Mouse (Mus musculus) cerebral cortex, adult 2 months (tissue): ENCODE measurements around the gene Six3.

Experiments
- WGBS: fragments of 180-500 bp; shearing (Covaris S2); methylation state at CpG from one replicate; pipeline ENCODE4 v1.1.7; 2018; 5-methylcytosine and 5-hydroxymethylcytosine counted together

Gene Six3

DNA sequence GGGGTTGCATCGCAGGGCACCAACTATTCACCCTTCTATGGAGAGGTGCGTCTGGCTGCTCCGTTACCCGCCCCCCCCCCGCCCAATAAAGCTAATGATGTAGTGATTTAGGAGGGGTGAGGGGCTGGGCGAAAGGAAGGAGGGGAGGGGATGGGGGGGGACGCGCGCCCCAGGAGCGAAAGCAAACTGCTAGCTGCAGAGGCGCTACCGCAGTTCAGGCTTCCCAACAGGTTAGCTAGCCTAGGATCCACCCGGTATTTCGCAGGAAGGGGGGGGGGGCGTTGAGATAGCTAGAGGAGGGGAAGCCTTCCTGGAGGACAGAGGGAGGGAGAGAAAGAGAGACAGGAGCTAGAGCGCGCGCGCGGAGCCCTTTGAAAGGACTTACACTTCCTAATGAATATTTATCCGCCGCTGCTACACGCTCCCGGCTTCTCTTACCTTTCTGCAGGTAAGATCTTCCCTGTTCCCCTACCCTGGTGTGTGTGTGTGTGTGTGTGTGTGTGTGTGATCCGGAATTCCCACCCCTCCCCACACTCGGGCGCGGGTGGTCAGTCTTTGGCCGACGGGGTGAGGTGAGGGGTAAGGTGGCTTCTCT lies at the start of gene Six3:
Gene Six3, plus strand, starts transcription at position 343 of the 595 bp plus-strand sequence.
- WGBS = 3% methylated on average over 29 of the region's 30 CpGs

DNA sequence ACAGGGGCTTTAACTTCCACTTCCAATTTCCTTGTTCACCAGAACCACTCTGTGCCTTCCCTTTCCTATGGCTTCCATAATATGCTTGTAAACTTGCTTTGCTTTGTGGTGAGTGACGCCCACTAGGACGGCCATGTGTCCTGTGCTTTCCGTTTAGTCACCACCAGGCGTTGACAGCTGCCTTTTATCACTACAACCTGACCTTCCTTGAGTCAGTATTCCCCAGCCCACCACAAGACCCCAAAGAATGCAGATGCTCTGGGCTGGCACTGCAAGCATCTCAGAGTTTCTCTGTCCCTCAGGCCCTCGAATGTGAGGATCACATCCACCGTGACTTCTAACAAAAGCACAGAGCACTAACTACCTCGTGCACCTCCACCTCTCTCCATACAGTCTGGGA lies 49.3 kb upstream of the Six3 start:
- 80% methylated on average over 7 of the region's 7 CpGs for WGBS

DNA sequence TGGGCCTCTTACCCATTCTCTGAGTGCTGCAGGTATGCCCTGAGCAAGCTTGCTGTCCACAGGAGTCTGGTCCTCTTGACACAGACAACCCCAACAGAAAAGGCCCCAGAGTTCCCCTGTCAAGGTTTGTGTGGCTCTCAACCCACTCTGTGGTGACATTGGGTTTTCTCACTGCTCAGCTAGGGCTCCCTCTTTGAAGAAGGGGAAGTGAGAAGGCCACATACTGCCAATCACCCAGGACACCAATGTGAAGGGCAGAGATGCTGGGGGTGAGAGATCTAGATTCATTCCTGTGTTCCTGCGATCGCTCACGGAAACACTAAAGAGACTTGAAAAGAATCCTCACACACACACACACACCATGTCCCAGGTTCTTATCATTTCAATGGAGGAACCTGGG lies 39.4 kb upstream of the Six3 start:
- WGBS = 96% methylated on average over 3 of the region's 3 CpGs

DNA sequence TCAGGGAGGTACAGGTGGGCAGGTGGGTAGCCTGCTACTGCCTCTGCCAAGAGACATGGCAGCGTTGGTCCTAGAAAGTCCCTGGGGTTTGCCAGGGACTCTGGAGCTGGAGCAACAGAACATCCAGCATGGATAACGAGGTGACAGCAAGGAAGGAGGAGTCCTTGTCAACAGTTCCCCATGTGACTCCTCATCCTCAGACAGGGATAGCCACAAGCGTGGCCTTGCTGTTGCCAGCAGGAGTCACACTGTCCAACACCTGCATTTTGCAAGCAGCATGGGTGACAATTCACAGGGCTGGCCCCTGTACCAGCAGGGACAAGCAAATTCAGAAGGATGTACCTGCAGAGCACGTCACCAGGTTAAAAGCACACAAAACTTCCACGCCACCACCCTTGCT lies 35.1 kb upstream of the Six3 start:
- WGBS = 82% methylated on average over 5 of the region's 5 CpGs

DNA sequence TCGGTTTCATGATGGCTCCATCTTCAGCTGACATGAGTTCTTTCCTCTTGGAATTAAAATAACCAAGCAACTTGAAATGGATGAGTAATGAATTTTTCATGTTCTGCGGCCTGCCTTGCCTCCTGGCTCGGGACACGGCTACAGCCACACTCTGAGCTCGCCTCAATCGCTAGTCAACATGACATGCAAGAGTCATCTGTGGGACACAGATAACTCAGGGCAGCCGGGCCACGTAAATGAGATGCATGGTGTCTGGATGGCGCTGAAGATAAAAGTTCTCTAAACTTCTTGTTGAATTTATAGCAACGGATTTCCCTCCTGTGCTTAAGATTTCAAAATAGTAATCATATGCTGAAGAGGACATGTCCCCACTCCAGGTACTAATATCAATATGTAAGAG lies 34.1 kb upstream of the Six3 start:
- 96% methylated on average over 10 of the region's 10 CpGs for WGBS

DNA sequence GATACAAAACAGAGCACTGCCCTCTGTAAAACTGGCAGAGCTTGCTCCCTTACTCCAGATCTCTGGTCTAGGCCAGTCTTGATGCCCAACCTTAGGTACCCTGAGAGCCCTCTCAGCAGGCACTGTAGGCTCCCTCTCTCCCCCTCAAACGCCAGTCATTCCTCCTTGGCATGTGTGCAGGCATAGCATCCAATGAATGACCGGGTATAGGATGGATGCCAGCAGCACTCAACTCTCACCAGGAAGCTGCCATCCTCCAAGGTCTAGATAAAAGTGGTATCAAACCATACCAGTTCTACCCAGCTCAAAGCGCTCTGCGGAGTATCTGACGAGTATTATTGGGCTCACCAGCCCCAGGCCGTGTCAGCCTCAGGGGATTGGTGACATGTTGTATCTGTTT lies 33.2 kb upstream of the Six3 start:
- WGBS = 69% methylated on average over 6 of the region's 6 CpGs

DNA sequence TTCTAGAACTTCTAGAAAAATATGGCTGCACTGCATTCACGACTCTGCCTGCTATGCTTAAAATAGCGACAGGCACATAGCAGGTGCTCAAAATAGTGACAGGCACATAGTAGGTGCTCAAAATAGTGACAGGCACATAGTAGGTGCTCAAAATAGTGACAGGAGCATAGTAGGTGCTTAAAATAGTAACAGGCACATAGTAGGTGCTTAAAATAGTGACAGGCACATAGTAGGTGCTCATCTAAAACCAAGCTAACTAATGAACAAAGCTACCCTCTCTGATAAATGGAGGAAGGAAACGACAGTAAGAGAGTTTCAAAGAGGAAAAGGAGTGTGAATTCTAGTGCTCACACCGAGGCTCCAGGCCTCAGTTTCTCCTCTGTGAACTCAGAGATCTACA lies 29.2 kb upstream of the Six3 start:
- WGBS = 83% methylated on average over 4 of the region's 4 CpGs

DNA sequence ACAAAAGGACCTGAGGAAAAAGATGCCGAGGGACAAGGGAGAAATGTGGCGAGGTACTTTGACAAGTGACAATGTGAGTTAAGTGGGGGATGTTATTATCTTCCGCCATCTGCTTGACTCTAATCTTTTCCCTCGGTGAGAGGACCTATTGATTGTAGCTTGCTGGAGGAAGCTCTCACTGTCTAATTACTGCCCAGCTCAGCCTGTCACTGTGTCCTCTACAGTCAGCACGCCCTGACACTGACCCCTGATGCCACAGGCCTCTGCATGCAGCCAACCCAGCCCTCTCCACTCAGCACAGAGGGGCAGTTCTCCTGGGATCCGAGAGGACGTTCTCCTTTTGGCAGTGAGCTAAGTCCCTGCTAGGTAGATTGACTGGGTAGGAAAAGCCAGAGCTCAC lies 28.8 kb upstream of the Six3 start:
- WGBS = 78% methylated on average over 7 of the region's 7 CpGs

DNA sequence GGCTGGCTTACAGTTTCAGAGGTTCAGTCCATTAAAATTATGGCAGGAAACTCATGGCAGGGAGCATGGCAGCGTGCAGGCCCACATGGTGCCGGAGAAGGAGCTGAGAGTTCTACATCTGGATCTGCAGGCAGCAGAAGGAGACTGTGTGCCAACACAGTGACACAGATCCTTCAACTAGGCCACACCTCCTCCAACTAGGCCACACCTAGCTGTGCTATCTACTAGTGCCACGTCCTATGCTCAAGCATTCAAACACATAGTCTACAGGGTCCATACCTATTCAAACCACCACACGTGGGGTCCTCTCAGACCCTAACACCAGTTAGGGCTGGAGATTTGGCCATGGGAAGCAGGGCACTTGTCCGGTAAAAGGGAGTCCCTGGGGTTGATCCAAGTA lies 27.6 kb upstream of the Six3 start:
- 93% methylated on average over 5 of the region's 5 CpGs for WGBS

DNA sequence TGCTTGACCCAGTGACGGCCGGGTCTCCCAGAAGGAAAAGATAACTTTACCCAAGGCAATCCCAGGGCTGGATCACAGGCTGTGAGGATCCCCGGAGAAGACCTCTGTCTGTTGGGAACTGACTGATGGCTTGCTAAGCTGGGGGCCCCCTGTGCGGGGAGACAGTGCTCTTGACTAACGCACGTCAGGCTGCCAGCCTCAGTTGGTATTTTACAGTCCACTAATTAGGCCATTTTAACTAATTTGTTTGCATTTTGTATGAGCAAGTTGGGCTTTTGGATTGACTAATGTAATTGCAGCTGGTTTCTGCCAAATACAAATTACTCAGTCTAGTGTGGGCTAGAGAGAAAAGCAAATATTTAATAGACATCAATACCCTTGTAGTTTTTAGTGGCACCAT lies 21.4 kb upstream of the Six3 start:
- WGBS = 56% methylated on average over 6 of the region's 6 CpGs

DNA sequence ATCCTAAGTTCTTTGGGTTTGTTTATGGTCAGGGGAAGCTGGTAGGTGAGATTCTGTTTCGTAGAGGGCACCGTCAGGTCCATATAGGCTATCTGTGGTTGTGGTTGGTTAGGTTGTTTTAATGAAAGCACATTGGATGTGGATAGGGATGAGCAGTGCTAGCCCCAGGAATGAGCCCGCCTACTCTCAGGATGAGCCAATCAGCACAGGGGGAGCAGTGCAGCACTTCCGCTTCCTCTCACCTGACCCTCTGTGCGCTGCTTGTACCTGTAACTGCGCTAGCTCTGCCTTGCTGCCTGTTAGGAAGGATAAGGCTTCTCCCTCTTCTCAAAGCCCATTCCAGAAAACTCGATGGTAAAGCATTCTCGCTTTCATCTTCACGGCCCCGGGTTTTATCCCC lies 17.6 kb upstream of the Six3 start:
- WGBS = 79% methylated on average over 10 of the region's 10 CpGs

DNA sequence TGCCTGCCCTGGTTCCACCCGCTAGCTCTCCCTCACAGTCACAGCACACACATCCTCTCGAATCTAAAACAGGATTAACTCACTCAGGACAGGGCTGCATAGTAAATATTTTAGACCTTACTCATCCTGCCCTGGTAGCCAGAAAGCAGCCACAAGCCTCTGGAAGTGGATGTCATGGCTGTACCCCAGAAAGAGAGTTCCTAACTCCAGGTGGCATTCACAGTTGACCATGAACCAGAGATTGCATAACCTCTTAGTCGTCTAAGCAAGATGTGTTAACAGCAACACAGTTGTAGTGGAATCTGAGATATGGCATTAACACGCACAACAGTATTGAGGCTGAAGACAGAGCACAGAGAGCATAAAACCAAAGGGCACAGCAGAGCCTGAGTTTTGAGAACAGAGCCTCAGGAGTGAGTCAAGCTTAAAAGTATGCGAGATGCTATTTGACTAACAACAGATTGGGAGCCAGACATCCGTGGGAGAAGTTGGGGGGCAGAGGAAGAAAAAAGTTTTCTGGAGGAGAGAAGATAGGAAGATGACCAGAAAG lies 17.0 kb upstream of the Six3 start:
- 64% methylated on average over 6 of the region's 6 CpGs for WGBS

DNA sequence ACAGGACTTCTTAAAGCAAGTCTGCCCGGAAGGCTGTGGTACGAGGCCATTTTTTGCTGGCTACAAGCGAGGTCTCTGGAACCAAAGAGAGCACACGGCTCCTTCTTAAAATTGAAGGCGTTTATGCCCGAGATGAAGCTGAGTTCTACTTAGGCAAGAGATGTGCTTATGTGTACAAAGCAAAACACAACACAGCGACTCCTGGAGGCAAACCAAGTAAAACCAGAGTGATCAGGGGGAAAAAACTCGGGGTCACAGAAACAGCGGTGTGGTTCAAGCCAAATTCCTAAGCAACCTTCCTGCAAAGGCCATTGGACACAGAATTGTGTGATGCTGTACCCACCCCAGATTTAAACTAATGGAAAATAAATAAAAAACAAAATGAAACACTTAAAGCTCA lies 13.9 kb upstream of the Six3 start:
- WGBS = 56% methylated on average over 9 of the region's 9 CpGs

DNA sequence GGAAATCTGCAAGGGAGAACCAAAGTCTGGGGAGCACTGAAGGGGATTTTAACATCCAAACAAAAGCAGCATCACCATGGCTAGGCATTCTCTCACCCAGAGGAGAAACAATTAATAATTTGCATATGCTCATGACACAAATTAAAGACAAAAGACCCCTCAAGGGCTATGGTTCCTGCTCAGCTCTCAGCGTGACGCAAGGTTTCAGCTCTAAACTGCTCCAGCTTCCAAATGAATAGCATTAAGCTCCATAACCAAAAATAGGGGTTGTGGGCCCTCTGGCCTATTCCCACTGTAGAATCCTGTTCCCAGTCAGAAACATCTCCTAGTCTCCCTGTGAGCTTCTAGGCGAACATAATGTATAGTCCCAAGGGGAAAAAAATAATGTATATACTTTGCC lies 6.9 kb upstream of the Six3 start:
- WGBS = 38% methylated on average over 3 of the region's 3 CpGs

DNA sequence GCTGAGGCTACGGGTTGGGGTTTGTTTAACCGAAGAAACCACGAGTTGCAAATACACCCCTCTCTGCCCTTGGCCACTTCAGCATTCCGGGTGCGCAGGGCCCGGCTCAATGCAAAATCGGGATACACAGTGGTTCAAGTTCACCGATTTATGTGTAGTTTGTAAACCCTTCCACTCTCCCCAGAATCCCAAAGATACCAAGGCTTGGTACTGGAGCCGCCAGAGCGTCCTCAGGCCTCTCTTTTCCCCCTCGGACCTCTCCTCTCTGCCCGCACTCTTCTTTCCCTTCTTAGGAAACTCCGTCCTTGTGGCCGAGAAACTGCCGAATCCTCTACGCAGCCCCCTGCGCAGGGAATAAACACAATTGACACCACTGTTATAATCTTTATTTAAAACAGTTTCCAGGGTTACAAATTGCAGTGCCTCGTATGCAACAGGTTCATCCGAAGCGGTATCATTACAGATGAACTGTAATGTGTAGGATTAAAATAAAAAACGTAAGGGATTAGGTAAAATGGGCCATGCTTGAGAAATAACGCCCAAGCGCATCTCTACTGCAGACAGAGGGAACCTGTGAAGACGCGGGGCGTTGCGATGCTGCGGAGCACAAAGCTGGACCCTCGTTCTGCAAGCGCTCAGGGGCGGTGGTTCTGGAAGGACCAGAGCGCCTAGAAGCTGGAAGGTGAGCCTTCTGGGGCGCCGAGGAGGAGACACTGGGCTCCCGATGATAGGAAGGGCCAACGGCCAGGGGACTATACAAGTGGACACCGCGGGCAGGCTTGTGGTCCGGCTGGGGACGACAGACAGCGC lies 5.6 kb upstream of the Six3 start:
- 11% methylated on average over 41 of the region's 41 CpGs for WGBS

DNA sequence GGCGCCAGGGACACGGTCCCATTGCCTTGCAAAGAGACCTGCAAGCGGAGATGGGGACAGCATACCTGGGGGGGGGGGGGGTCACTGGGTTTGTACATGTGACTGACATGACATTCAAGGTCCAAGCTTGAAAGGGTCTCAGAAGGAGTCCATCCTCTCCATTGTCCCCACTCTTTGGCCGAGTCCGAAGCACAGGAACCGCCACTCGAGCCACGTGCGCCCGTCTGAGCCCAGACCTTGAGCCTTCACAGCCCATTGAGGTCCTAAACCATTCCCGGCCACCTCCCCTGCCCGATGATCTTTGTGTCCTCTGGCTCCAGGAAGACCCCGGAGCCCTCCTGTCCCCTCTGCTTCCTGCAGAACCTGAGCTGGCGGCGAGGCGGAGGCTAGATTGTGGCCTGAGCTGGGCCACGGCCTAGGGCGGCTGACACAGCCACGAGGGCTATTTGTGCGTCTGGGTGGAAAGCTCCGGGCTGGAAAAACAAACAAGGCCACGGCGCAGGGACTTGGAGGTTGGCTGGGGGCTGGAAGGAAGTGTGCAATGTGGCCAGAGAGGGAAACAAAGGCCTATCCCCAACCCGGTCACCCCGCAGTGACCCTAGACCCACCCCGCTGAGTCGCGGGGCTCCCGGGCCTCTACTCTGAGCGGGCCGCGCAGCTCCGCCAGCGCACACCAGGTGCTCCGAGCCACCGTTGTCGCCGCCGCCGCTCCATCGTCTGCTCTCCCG lies 4.9 kb upstream of the Six3 start:
- WGBS = 6% methylated on average over 42 of the region's 42 CpGs

DNA sequence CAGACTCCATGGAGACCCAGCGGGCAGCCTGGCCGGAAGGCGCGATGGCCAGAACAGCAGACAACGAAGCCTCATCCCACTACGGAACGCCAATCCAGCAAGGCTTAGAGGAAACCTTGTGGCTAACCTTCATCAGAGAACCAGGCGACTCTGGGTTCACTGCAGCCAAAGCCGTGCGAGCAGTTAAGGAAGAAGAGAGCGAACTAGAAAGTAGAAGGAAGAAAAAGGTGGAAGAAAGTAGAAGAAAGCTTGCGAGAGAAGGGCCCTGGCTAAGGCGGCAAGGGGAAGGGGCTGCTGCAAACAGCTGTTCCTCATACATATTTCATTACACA lies 4.3 kb upstream of the Six3 start:
- 8% methylated on average over 13 of the region's 13 CpGs for WGBS

DNA sequence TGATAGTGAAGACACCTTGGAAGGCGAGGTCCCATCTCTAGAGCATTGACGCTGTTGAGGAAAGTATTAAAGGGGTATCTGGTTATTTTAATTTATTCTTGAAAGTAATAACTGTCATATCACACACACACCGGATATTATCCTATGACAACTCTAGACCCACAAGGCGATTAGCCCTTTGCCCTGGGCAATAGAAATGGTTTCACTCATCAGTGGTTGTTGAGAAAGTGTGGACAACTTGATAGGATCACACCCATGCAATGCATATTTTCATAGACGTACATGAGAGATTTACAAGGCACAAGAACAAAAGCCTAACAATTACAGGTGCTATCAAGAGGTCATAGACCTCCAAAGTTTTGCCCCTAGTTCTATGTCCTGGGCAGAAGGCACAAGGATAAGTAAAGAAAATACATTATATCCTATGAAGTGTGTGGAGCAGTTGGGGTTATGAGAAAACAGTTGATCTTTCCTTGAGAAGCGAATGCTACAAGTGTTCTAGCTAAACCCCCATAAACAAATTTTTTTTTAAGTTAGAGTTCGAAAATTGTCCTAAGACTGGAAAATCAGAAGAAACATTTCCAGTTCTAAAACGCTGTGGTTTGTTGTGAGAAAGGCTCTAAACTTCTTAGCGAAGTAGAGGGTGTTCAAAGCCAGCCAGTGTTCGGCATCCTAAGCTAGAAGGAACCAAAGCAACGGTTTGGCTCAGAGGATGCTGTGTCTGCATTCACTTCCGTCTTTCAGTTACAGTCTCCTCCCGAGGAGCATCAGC lies 3.6 kb upstream of the Six3 start:
- WGBS = 30% methylated on average over 13 of the region's 13 CpGs

DNA sequence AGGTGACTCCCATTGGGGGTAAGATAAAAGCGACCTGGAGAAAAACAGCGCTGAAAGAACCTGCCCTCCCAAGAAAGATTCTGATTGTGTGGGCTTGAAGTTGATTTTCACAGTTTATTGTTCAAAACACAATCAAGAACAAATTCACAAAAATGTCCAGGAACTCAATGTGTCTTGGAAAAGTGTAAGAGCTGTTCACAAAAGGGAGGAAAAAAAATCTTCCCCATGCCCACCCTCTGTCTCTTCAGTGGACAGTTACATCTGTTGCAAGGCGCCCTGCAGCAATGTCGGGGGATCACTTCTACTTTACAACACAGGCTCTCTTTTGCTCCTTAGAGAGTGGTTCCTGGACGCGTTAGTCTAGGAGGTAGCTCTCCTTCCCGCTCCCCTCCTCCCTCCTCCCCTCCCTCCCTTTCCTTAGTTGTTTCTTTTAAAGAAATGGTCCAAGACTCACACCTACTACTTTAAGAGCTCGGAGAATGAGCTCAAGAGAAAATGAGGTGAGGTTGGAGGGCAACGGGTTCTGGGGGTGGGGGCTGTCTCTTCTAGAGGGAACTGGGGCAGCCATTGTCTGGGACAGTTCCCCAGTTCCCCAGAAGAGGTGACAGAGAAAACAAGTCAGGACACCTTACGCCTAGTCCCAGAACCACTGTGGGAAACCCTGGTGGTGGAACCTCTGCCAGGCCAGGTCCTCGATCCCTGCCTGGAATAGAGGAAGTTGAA lies 2.9 kb upstream of the Six3 start:
- 28% methylated on average over 11 of the region's 11 CpGs for WGBS

DNA sequence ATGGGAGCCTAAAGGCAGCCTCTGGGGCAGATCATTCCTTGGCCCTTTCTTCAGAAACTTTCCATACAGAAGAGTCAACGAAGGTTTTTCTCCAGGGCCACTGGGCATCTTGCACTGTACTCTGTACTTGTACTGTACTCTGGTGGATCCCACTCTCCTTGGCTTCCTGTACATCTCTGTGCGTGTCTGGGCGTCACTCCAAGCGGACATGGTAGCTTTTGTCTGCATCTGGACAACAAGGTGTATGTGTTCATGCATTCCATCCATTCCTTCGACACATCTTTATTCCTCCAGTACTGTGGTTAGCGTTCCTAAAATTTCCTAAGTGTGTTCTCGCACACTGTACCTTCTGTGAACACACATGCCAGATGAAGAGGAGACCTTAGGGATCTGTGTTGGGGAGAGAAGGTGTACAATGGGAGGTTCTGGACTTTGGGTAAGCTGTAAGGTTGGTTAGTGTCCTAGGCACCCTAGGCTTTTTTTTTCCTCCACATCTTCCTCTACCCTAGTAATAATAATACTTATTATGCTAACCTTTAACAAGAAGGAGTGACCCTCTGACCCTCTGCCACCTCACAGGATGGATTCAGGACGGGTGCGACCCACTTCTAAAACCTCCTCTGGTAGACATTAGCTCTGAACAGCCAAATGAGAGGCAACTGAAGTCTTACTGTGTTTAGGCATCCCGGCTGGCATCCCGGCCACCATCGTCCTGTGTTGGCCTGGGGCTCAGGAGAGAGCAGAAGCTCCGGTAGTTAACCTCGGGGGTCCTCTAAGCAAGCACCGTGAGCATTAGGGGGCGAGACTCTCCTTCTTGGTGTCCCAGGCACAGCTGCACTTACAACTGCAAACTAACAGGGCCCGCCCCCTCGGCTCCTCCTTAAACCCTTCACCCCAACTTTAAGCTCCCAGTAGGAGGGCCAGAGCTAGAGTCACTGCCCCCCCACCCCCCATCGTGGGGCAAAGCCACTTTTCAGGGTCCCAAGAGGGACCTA lies 1.6 kb upstream of the Six3 start:
- WGBS = 29% methylated on average over 19 of the region's 19 CpGs
